Mouse (Mus musculus) B cell, adult 62 days (primary cell): ENCODE measurements around the gene 3110018I06Rik. TPM values are rescaled to one million over a fixed set of nuclear protein-coding genes. Genes with fewer than 3 reads are reported as not detected.

Source experiments
- total RNA-seq: library from RNA; stranded (reverse); gene quantifications from 4 replicates; pipeline ENCODE4 v1.2.4, GENCODE M21; 2023

3110018I06Rik gene
- not detected in 4 replicates for total RNA-seq

DNA sequence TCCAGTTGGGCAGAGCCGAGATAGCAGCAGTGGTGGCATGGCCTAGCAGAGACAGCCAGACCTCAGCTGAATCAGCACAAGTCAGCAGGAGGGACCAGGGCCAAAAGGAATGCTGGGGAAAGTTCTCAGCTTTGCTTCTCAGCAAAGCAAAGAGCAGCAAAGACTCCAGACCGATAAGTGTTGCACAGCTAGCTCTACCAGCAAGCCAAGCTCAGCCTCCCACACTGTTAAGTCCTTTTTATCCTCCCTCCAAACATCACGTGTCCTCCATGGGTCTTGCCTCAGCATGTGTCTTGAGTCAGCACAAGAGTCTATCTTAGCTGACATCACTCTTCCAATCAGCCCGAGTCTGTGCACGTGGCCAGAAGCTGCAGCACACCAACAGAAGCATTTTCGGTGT, at the start of gene 3110018I06Rik:
3110018I06Rik (plus strand) TSS at position 262 of the 400 bp plus-strand sequence.

